Mouse (Mus musculus) left cerebral cortex, postnatal 4 days (tissue): Measurements from ENCODE around the gene Rbbp6. TPM values are rescaled to one million over a fixed set of nuclear protein-coding genes. Genes with fewer than 3 reads are reported as not detected.

Experiments
- DNase-seq: peaks from one replicate; pipeline ENCODE4 v3.0.0-alpha.2; 2022
- intact Hi-C: fragments of 180-260 bp; cut with DNase I; formaldehyde crosslinking; loops from one replicate; pipeline ENCODE4 v1.15.1; 2025
- total RNA-seq, 2 experiments: library from RNA; stranded (reverse); gene quantifications; 2 replicates each; pipeline ENCODE4 v1.2.3; 2021

Rbbp6 gene
- total RNA-seq, 2 experiments from 2014 or later: 74.4 to 78.6 TPM

DNA sequence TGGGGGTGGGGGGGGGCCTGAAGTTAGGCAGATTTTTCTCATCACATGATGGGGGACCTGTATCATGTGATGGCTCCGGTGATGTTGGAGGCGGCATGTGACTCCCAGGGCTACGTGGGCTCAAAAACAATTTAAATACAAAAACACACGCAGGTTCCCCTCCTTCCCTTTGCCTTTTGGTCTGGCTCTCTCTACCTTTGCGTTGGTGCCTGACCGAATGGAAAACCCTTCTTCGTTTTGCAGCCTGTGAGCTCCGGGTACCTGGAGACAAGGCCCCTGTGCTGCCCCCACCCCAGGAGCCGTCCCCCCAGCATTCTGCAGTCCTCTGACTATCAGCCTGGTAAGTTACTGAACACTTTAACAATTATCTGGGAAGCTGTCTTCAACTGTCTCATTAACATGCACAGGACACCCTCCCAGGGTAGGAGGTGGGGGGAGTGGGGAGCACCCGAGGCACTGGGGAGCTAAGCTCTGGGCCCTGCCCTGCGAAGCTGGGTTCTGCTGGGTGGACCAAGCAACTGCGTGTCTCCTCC is 65.8 kb downstream of the Rbbp6 start:
- peak; percentile 17 for DNase-seq
- intact Hi-C loops: loop anchor here (10.0 kb wide), 1 partner anchor 94 kb away; the partner anchor contains the start of gene Tnrc6a

DNA sequence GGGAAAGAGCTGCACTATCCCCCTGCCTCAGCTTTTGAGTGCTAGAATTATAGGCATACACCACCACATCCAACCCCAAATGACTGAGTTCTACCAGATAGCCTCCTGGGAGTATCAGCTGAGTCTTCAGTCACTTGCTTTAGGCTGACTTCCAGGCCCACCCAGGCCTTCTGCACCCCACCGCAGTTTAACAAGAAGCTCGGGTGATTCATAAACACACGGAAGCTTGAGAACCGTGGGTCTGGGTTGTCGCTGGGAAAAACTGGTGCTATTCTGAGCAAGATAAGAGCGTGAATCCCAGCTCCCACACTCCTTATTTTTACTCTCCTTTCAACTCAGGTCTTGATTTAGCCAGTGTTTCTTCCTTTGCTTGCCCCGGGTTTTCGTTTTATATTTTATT is 69.8 kb downstream of the Rbbp6 start:
- DNase-seq: no peak
- intact Hi-C loops: loop anchor here (10.0 kb wide), 1 partner anchor 89 kb away; the partner anchor contains the start of gene Tnrc6a

DNA sequence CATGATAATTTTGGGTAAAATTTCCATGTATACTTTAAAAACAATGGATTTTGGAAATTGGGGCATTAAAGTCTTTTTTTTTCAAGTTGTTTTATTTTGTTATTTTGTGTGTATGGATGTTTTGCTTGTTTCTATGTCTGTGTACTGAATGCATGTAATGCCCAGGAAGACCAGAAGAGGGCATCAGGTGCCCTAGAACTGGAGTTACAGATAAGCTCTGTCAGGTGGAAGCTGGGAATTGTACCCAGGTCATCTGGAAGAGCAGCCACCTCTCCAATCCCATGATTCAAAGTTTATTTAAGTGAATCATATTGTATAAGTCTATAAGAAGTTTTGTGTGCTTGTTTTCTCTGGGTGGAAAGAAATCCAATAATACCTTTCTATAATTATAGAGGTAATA is 73.8 kb downstream of the Rbbp6 start:
- DNase-seq: no peak
- intact Hi-C loops: loop anchor here (10.0 kb wide), 1 partner anchor 85 kb away; the partner anchor contains the start of gene Tnrc6a

DNA sequence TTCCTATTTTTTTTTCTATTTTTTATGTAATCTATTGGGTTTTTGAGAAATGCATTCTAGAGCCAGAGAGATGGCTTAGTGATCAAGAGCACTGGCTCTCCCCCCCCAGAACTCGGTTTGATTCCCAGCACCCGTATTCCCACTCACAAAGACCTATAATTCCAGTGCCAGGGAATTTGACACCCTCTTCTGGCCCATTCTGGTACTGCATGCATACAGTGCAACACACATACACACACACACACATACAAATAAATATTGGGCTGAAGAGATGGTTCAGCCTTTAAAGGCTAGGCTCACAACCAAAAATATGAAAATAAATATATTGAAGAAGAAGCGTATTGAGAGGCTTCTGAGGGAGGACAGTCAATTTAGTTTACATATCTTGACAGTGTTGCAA is 79.7 kb downstream of the Rbbp6 start:
- intact Hi-C loops: no loop called here
- DNase-seq: no peak

DNA sequence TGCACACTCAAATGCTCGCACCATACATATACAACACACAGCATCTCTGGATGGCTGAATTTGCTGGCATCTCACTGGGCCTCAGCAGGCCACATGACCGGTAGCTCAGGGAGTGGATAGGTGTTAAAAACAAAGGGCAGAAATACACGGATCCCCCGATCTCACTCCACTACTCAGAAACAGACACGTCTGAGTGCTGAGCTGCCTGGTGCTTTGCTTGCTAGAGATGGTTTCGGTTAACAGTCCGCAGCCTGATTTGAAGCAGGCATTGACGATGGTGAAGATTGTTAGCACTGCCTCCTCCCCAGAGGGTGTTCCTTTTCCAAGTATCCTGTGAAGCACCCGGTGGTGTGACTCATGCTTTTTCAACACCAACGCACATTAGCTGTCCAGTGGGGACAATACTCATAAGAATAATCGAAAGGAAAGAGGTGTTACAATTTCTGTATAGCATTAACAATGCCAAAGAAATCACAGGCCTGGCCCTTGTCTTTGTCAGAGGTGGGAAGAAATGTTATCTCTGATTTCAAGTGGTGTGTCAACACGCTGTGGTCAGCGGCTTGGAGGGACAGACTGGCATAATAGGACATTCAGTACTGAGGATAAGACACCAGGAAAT is 81.1 kb downstream of the Rbbp6 start:
- intact Hi-C loops: no loop called here
- no peak for DNase-seq

Other genes starting within 250 kb of the Rbbp6 start
- 10 to 100 TPM; 74.2 to 80.5 TPM for gene Tnrc6a, start 158.2 kb downstream of the Rbbp6 start, total RNA-seq
- gene Slc5a11, start 249.1 kb downstream of the Rbbp6 start, total RNA-seq: not detected